Mouse (Mus musculus) MEL (cell line): ENCODE data around the gene Gm27029. TPM values are rescaled to one million over a fixed set of nuclear protein-coding genes. Genes with fewer than 3 reads are reported as not detected.

Source experiments
- DNase-seq: peaks from one replicate; pipeline ENCODE4 v3.0.0; 2011; ENCODE audit warnings: low read depth, low spot score
- H3K27ac ChIP-seq: 2 replicates; pipeline ENCODE4 v1.5.1; 2012; ENCODE audit warnings: low read depth, mild to moderate bottlenecking, control low read depth, low read length, moderate library complexity; ENCODE audit not compliant: control insufficient read depth
- H3K27me3 ChIP-seq, 2 experiments: fragments of 150-350 bp in 1 of 2; sonication (generic) in 1 of 2; 2 replicates each; pipeline ENCODE4 v1.6.1; 2012; ENCODE audit warnings: low read length in 2 of 2, mild to moderate bottlenecking in 2 of 2, improper control_type of control experiment in 1 of 2, moderate library complexity in 1 of 2; ENCODE audit not compliant: insufficient read depth in 2 of 2, control insufficient read depth in 1 of 2
- H3K36me3 ChIP-seq, 2 experiments: 2 replicates each; pipeline ENCODE4 v1.6.1; 2012 to 2014; ENCODE audit warnings: low read length in 2 of 2, improper control_type of control experiment in 1 of 2, inconsistent platforms in 1 of 2, mild to moderate bottlenecking in 1 of 2; ENCODE audit not compliant: insufficient read depth in 2 of 2, control insufficient read depth in 1 of 2
- H3K4me1 ChIP-seq, 2 experiments: fragments of 150-350 bp in 1 of 2; sonication (generic) in 1 of 2; 2 replicates each; pipeline ENCODE4 v1.6.1; 2012; ENCODE audit warnings: low read length in 2 of 2, improper control_type of control experiment in 1 of 2, mild to moderate bottlenecking in 1 of 2; ENCODE audit not compliant: insufficient read depth in 2 of 2, control insufficient read depth in 1 of 2
- H3K4me3 ChIP-seq, 2 experiments: fragments of 150-350 bp in 1 of 2; sonication (generic) in 1 of 2; 2 replicates each; pipeline ENCODE4 v1.5.1; 2012; ENCODE audit warnings: low read depth in 2 of 2, low read length in 2 of 2, mild to moderate bottlenecking in 2 of 2, moderate library complexity in 2 of 2, control low read depth in 1 of 2, improper control_type of control experiment in 1 of 2; ENCODE audit not compliant: control insufficient read depth in 1 of 2, insufficient read depth in 1 of 2
- H3K79me2 ChIP-seq: 2 replicates; pipeline ENCODE4 v1.6.1; 2012; ENCODE audit warnings: mild to moderate bottlenecking, low read length, moderate library complexity; ENCODE audit not compliant: control insufficient read depth, poor library complexity, insufficient read depth
- H3K9ac ChIP-seq: 2 replicates; pipeline ENCODE4 v1.6.1; 2012; ENCODE audit warnings: low read depth, mild to moderate bottlenecking, control low read depth, low read length, moderate library complexity; ENCODE audit not compliant: control insufficient read depth, poor library complexity, severe bottlenecking
- H3K9me3 ChIP-seq: fragments of 150-350 bp; sonication (generic); replicated peaks from 2 replicates; pipeline ENCODE4 v1.6.1; 2012; ENCODE audit warnings: mild to moderate bottlenecking, low read length, improper control_type of control experiment, moderate library complexity; ENCODE audit not compliant: insufficient read depth
- BHLHE40 ChIP-seq: IDR thresholded peaks from 2 replicates; pipeline ENCODE4 v1.6.1; 2012; ENCODE audit warnings: low read depth, mild to moderate bottlenecking, inconsistent platforms, low read length, improper control_type of control experiment, borderline replicate concordance
- CHD1 ChIP-seq: IDR thresholded peaks from 2 replicates; pipeline ENCODE4 v1.6.1; 2012; ENCODE audit warnings: low read depth, mild to moderate bottlenecking, inconsistent platforms, low read length, improper control_type of control experiment
- CTCF ChIP-seq, 3 experiments: IDR thresholded peaks in 2 of 3; conservative IDR thresholded peaks in 1 of 3; 2 replicates each; pipeline ENCODE4 v1.5.1; 2011 to 2012; ENCODE audit warnings: low read length in 3 of 3, low read depth in 2 of 3, mild to moderate bottlenecking in 2 of 3, improper control_type of control experiment in 1 of 3, inconsistent platforms in 1 of 3, mixed read lengths in 1 of 3, moderate library complexity in 1 of 3; ENCODE audit not compliant: control insufficient read depth in 1 of 3, insufficient read depth in 1 of 3, poor library complexity in 1 of 3, severe bottlenecking in 1 of 3
- E2F4 ChIP-seq: IDR thresholded peaks from 2 replicates; pipeline ENCODE4 v1.6.1; 2011; ENCODE audit warnings: low read depth, low read length, improper control_type of control experiment, borderline replicate concordance
- ELF1 ChIP-seq: IDR thresholded peaks from 2 replicates; pipeline ENCODE4 v1.6.1; 2014; ENCODE audit warnings: low read depth, mild to moderate bottlenecking, inconsistent platforms, low read length, improper control_type of control experiment, moderate library complexity
- EP300 ChIP-seq, 2 experiments: IDR thresholded peaks; 2 replicates each; pipeline ENCODE4 v1.6.1; 2011; ENCODE audit warnings: improper control_type of control experiment in 2 of 2, low read length in 2 of 2, low read depth in 1 of 2, mild to moderate bottlenecking in 1 of 2
- ETS1 ChIP-seq: IDR thresholded peaks from 2 replicates; pipeline ENCODE4 v1.6.1; 2012; ENCODE audit warnings: low read depth, mild to moderate bottlenecking, inconsistent platforms, low read length, improper control_type of control experiment, moderate library complexity
- GABPA ChIP-seq: IDR thresholded peaks from 2 replicates; pipeline ENCODE4 v1.6.1; 2012; ENCODE audit warnings: low read depth, mild to moderate bottlenecking, inconsistent platforms, low read length, improper control_type of control experiment, moderate library complexity
- HCFC1 ChIP-seq: IDR thresholded peaks from 2 replicates; pipeline ENCODE4 v1.6.1; 2012; ENCODE audit warnings: low read depth, mild to moderate bottlenecking, inconsistent platforms, low read length, improper control_type of control experiment, moderate library complexity
- JUND ChIP-seq: IDR thresholded peaks from 2 replicates; pipeline ENCODE4 v1.6.1; 2011; ENCODE audit warnings: low read depth, mild to moderate bottlenecking, improper control_type of control experiment, low read length
- MAZ ChIP-seq: IDR thresholded peaks from 2 replicates; pipeline ENCODE4 v1.6.1; 2012; ENCODE audit warnings: low read depth, mild to moderate bottlenecking, inconsistent platforms, low read length, improper control_type of control experiment
- MEF2A ChIP-seq: IDR thresholded peaks from 2 replicates; pipeline ENCODE4 v1.6.1; 2014; ENCODE audit warnings: low read depth, mild to moderate bottlenecking, inconsistent platforms, low read length, improper control_type of control experiment; ENCODE audit not compliant: poor library complexity, insufficient replicate concordance, severe bottlenecking; ENCODE audit errors: extremely low read depth
- MXI1 ChIP-seq: IDR thresholded peaks from 2 replicates; pipeline ENCODE4 v1.6.1; 2011; ENCODE audit warnings: mild to moderate bottlenecking, low read depth, low read length, improper control_type of control experiment
- MYB ChIP-seq: IDR thresholded peaks from 2 replicates; pipeline ENCODE4 v1.6.1; 2011; ENCODE audit warnings: mild to moderate bottlenecking, low read depth, low read length, improper control_type of control experiment
- MYC ChIP-seq: IDR thresholded peaks from 2 replicates; pipeline ENCODE4 v1.6.1; 2011; ENCODE audit warnings: low read depth, mild to moderate bottlenecking, low read length, improper control_type of control experiment, moderate library complexity
- NELFE ChIP-seq: IDR thresholded peaks from 2 replicates; pipeline ENCODE4 v1.6.1; 2011; ENCODE audit warnings: low read depth, low read length, improper control_type of control experiment
- NRF1 ChIP-seq: IDR thresholded peaks from 2 replicates; pipeline ENCODE4 v1.6.1; 2014; ENCODE audit warnings: low read depth, mild to moderate bottlenecking, inconsistent platforms, low read length, improper control_type of control experiment, moderate library complexity; ENCODE audit not compliant: poor library complexity, insufficient read depth, severe bottlenecking
- POLR2AphosphoS2 ChIP-seq: IDR thresholded peaks from 2 replicates; pipeline ENCODE4 v1.6.1; 2011; ENCODE audit warnings: low read length, improper control_type of control experiment
- POLR2AphosphoS5 ChIP-seq: IDR thresholded peaks from 2 replicates; pipeline ENCODE4 v1.6.1; 2012; ENCODE audit warnings: low read depth, borderline replicate concordance, mild to moderate bottlenecking, inconsistent platforms, low read length, moderate library complexity, mixed read lengths
- RAD21 ChIP-seq: IDR thresholded peaks from 2 replicates; pipeline ENCODE4 v1.6.1; 2011; ENCODE audit warnings: mild to moderate bottlenecking, low read depth, low read length, improper control_type of control experiment
- RCOR1 ChIP-seq: IDR thresholded peaks from 2 replicates; pipeline ENCODE4 v1.6.1; 2012; ENCODE audit warnings: low read depth, mild to moderate bottlenecking, inconsistent platforms, low read length, improper control_type of control experiment
- SIN3A ChIP-seq: IDR thresholded peaks from 2 replicates; pipeline ENCODE4 v1.6.1; 2012; ENCODE audit warnings: low read length, improper control_type of control experiment, inconsistent platforms
- SMC3 ChIP-seq: IDR thresholded peaks from 2 replicates; pipeline ENCODE4 v1.6.1; 2011; ENCODE audit warnings: low read depth, low read length, improper control_type of control experiment
- TBP ChIP-seq: IDR thresholded peaks from 2 replicates; pipeline ENCODE4 v1.8.0; 2011; ENCODE audit warnings: low read depth, low read length, improper control_type of control experiment
- TCF12 ChIP-seq: IDR thresholded peaks from 2 replicates; pipeline ENCODE4 v1.6.1; 2014; ENCODE audit warnings: low read depth, mild to moderate bottlenecking, inconsistent platforms, low read length, improper control_type of control experiment, moderate library complexity
- USF1 ChIP-seq: IDR thresholded peaks from 2 replicates; pipeline ENCODE4 v1.6.1; 2014; ENCODE audit warnings: low read depth, mild to moderate bottlenecking, inconsistent platforms, low read length, improper control_type of control experiment, moderate library complexity
- ZKSCAN1 ChIP-seq: IDR thresholded peaks from 2 replicates; pipeline ENCODE4 v1.6.1; 2012; ENCODE audit warnings: low read depth, mild to moderate bottlenecking, inconsistent platforms, low read length, improper control_type of control experiment, moderate library complexity
- ZMIZ1 ChIP-seq: IDR thresholded peaks from 2 replicates; pipeline ENCODE4 v1.6.1; 2012; ENCODE audit warnings: low read depth, mild to moderate bottlenecking, inconsistent platforms, low read length, improper control_type of control experiment, moderate library complexity
- polyA plus RNA-seq, 2 experiments: library from polyadenylated mRNA; stranded (reverse) in 1 of 2; unstranded in 1 of 2; fragments of >175 nt in 1 of 2; fragments of >200 nt in 1 of 2; gene quantifications; 2 replicates each; pipeline versions ENCODE4 v1.2.1 to v1.2.4; 2012; ENCODE audit warnings: low replicate concordance in 2 of 2, low read depth in 1 of 2; ENCODE audit not compliant: insufficient read length in 2 of 2, insufficient read depth in 1 of 2, missing spikeins in 1 of 2
- total RNA-seq: library from RNA; depleted of rRNA; stranded (reverse); fragments of 300-350 nt; gene quantifications from 2 replicates; pipeline ENCODE4 v1.2.3, GENCODE M21; 2012

Gm27029 gene
- total and polyA plus RNA-seq, 3 experiments: 4.2 to 6.8 TPM; not detected in 1

DNA sequence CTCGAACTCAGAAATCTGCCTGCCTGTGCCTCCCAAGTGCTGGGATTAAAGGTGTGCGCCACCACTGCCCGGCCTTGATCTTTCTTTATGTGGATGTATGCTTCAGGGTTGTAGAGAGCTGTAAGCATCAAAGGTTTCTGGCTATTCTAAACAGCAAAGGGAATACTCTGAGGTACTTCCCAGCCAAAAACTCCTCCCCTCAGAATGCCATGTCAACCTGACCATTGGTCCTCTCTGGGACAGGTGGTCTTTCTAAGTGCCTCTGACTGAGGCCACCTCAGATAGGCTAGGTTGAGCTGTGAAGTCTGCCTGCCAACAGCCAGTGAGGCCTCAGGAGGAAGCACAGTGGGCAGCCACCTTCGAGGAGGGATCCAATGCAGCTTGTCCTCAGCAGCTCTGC lies 24.3 kb upstream of the Gm27029 start:
- H3K27ac ChIP-seq: peak overlapping the region; percentile 96
- H3K4me3 ChIP-seq: peak overlapping the region; percentile 87 to 88
- H3K79me2 ChIP-seq: peaks cover 13% of the 10 kb centered on the region
- peaks cover 11 to 37% of the 10 kb centered on the region in 2 experiments for H3K36me3 ChIP-seq
- TF ChIP-seq MAZ (no peak), SMC3 (no peak), MEF2A (no peak), TBP (peak; percentile 91), TCF12 (no peak), MXI1 (no peak), MYB (no peak), USF1 (peak; percentile 46), RAD21 (no peak), E2F4 (no peak), EP300 (IDR thresholded peaks at IDR 0.05; ENCODE audit: low read depth in 1 of 2, low read length in 2 of 2) (no peak), RCOR1 (no peak), ELF1 (no peak)
- TF ChIP-seq, all 39 proteins: peak for 2
- no peaks in the 10 kb centered on the region for H3K9me3 ChIP-seq
- H3K27me3 ChIP-seq: no peaks in the 10 kb centered on the region
- peak overlapping the region; percentile 86 for H3K9ac ChIP-seq
- peaks cover 20 to 40% of the 10 kb centered on the region in 2 experiments for H3K4me1 ChIP-seq
- peak; percentile 84 for DNase-seq

GRCm38 (mm10) chr11:101448274-101448746 lies 23.7 kb upstream of the Gm27029 start, which contains the start of gene Ifi35:
TSS of gene Ifi35 (plus strand) at chr11:101448407.
- H3K27me3 ChIP-seq: no peaks in the 10 kb centered on the region
- peaks cover 21 to 45% of the 10 kb centered on the region in 2 experiments for H3K4me1 ChIP-seq
- no peaks in the 10 kb centered on the region for H3K9me3 ChIP-seq
- peak within 1 kb of the TSS; percentile 87 to 88 for H3K4me3 ChIP-seq
- H3K27ac ChIP-seq: peak within 1 kb of the TSS; percentile 96
- DNase-seq: peak; percentile 98
- peak within 1 kb of the TSS; percentile 86 for H3K9ac ChIP-seq
- H3K36me3 ChIP-seq: peaks cover 16 to 42% of the 10 kb centered on the region in 2 experiments
- H3K79me2 ChIP-seq: peaks cover 19% of the 10 kb centered on the region
- TF ChIP-seq ZKSCAN1: no peak
- peak; percentile 24; the same call in 1 of the 2 replicates for TF ChIP-seq NRF1
- TF ChIP-seq MYC: peak; percentile 86
- peak; percentile 4; the same call in 1 of the 2 replicates for TF ChIP-seq E2F4
- no peak for TF ChIP-seq MEF2A
- no peak for TF ChIP-seq RAD21
- TF ChIP-seq JUND: no peak
- 0 out of 2 replicates have a peak, but pooled peaks have one; percentile 28 for TF ChIP-seq BHLHE40
- TF ChIP-seq CTCF (IDR thresholded peaks at IDR 0.05 in 2 of 3, conservative IDR thresholded peaks at IDR 0.05 in 1 of 3; ENCODE audit: control insufficient read depth in 1 of 3, insufficient read depth in 1 of 3, low read depth in 2 of 3, low read length in 3 of 3, poor library complexity in 1 of 3, severe bottlenecking in 1 of 3): no peak
- peak; percentile 89 for TF ChIP-seq ZMIZ1
- no peak for TF ChIP-seq GABPA
- peak; percentile 91 for TF ChIP-seq NELFE
- TF ChIP-seq TCF12: peak; percentile 58
- 0 out of 2 replicates have a peak, but pooled peaks have one; percentile 50 for TF ChIP-seq POLR2AphosphoS5
- no peak; the same call in 1 of the 2 replicates for TF ChIP-seq RCOR1
- peak; percentile 89 for TF ChIP-seq POLR2AphosphoS2
- TF ChIP-seq TBP: peak; percentile 80
- TF ChIP-seq ELF1: 0 out of 2 replicates have a peak, but pooled peaks have one; percentile 19
- no peak for TF ChIP-seq CHD1
- peak; percentile 73 for TF ChIP-seq HCFC1
- TF ChIP-seq MAZ: no peak
- no peak for TF ChIP-seq SMC3
- peak; percentile 98 for TF ChIP-seq SIN3A
- peak in 1 of 2 experiments; percentile 11; a peak in 2 of 4 replicates for TF ChIP-seq EP300 (IDR thresholded peaks at IDR 0.05; ENCODE audit: low read depth in 1 of 2, low read length in 2 of 2)
- TF ChIP-seq ETS1: peak; percentile 95
